Mouse (Mus musculus): ENCODE results near the gene Thoc5.

DNA sequence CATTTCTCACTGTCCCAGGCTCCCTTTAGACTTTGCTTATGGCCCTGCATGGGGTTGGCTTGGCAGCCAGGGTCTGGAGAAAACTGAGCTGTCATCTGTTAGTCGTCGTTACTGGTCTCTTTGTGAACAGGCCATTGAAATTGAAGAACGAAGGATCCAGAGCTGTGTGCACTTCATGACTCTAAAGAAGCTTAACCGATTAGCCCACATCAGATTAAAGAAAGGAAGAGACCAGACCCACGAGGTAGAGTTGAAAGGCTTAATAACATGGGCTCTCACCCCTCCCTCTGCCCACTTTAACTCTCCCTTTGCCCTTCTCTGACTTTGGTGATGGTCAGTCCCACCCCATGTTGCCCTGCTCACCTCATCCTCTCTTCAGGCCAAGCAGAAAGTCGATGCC lies 6.8 kb downstream of the Thoc5 start:
- TF ChIP-seq GATA1 (IDR thresholded peaks at IDR 0.05; ENCODE audit: low read length) (no peak), TAL1 (IDR thresholded peaks at IDR 0.05; ENCODE audit: low read length) (no peak)
